Mouse (Mus musculus): ENCODE measurements around the gene Cst8. TPM values are rescaled to one million over a fixed set of nuclear protein-coding genes. Genes with fewer than 3 reads are reported as not detected.
"Not testable (repeated sequence)": the region's sequence is repeated elsewhere in the genome, so short reads cannot be mapped to it uniquely, and the experiment has no call there.

Cst8 gene
- 0.45 TPM in 1 of 2 replicates, not detected in the other for polyA plus RNA-seq (2015; fragmentation: Nextera tagmentation; extraction: Ambion mirVana)

DNA sequence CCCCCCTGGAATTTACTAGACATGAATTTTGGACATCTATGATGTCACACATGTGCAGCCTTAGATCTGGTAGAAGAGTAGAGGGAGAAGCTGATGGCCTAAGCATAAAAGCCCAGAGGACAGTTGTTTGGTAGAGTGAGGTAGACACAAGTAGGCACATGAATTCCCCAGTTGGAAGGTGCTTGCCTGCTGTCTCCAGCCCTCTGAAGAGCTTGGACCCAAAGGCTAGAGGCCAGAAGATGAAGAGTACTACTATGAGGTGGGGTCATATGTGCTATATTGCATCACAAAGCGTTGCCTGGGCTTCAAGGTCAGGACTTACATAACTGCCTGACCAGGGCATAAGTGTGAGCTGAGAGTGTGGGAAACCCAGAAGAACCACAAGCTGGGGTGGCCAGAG, at the start of gene Cst8:
Gene Cst8 (plus strand): TSS at position 301 of the 400 bp plus-strand sequence.
- no peaks in the 10 kb centered on the region for H3K36me3 ChIP-seq
- no peaks in the 10 kb centered on the region for H3K27me3 ChIP-seq (replicated peaks)
- no peak within 1 kb of the TSS for H3K4me2 ChIP-seq (replicated peaks)
- no peaks in the 10 kb centered on the region for H3K4me1 ChIP-seq (replicated peaks)
- no peaks in the 10 kb centered on the region for H3K9me3 ChIP-seq
- H3K27ac ChIP-seq, result no peak within 1 kb of the TSS
- H3K9ac ChIP-seq, result no peak within 1 kb of the TSS
- ATAC-seq, result no peak
- 84% methylated on average over 1 of the region's 1 CpGs for WGBS
- no peak within 1 kb of the TSS for H3K4me3 ChIP-seq (replicated peaks)

GRCm38 (mm10) chr2:148750058-148750457, 48.5 kb upstream of the Cst8 start, which contains the start of gene Cstl1:
Gene Cstl1, plus strand, starts transcription at chr2:148750358.
- Histone ChIP-seq H3K36me3 (no peaks in the 10 kb centered on the region), H3K4me3 (replicated peaks) (no peak within 1 kb of the TSS), H3K4me2 (replicated peaks) (no peak within 1 kb of the TSS), H3K27me3 (replicated peaks) (no peaks in the 10 kb centered on the region), H3K27ac (no peak within 1 kb of the TSS), H3K9me3 (no peaks in the 10 kb centered on the region), H3K4me1 (replicated peaks) (no peaks in the 10 kb centered on the region), H3K9ac (no peak within 1 kb of the TSS)
- 88% methylated on average over 1 of the region's 1 CpGs for WGBS
- ATAC-seq, result no peak

DNA sequence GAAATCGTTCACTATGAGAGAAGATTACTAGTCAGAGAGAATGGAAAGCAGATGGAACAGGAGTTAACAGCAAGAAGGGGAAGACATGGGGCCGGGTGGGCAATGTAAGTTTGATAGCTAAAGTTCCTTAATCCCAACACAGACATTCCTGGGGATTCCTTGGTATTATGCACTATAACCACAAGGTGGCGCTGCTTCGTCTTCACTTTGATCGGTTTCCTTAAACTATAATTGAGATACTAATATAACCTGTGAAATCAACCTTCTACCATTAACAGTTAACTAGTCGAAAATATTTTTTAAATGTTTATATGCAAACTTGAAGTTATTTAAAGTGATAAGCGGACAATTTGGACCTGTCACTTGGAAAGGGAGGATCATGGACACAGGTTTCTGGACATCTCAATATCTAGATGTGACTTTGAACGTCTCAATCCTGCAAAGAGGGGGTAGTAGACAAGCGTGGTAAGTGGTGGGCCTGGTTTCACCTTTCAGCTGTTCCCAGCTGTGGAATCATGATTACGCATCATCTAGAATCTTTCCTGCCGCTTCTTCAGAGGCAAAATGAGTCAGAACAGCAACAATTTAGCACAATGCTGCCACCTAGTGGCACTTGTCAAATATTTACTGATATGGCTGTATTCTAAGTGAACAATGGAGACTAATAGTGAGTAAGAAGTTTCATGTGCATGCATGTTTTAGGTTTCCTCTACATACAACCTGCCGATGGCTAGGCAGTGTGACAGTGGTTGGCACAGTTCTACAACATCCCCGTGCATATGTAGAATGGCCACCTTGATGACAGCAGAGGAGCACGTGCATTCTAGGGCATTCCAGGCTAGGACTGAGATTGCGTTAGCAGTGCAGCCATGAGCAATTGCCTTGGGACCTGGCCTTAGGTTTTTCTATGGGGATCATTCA, 46.4 kb upstream of the Cst8 start:
- H3K4me2 ChIP-seq (replicated peaks), result peak overlapping the region; percentile 58
- WGBS, result 19% methylated on average over 15 of the region's 15 CpGs
- no peaks in the 10 kb centered on the region for H3K4me1 ChIP-seq (replicated peaks)
- no peaks in the 10 kb centered on the region for H3K36me3 ChIP-seq
- H3K4me3 ChIP-seq (replicated peaks), result peak overlapping the region; percentile 16; the same call in 1 of the 2 replicates
- H3K27me3 ChIP-seq (replicated peaks), result no peaks in the 10 kb centered on the region
- no peak overlapping the region for H3K9ac ChIP-seq
- H3K27ac ChIP-seq, result no peak overlapping the region
- peak; percentile 92 for ATAC-seq
- no peaks in the 10 kb centered on the region for H3K9me3 ChIP-seq

DNA sequence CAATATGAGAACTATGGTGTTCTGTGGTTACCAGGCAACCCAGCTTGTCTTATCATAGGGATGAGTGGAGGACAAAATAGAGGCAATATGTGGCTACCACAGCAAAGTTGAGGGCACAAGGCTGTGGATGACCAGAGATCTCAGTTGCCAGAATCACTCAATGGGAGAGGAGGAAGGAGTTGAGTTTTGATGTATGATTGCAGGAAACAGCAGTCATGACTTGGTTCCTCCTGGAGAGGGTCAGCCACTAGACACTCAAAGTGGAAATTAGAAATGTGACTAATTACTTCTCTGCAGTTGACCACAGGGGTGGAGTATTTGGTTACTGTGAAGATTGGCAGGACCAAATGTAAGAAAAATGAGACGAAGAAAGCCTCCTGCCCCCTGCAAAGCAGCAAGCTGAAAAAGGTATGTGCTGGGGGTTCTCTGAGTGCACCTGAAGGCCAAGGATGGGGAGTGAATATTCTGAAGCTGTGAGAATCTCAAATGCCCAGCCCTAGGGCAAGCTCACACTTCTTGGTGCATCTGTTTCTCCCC, 44.2 kb upstream of the Cst8 start:
- no peak overlapping the region for H3K27ac ChIP-seq
- no peak for ATAC-seq
- H3K4me3 ChIP-seq (replicated peaks), result no peak overlapping the region
- no peak overlapping the region for H3K9ac ChIP-seq
- H3K9me3 ChIP-seq, result no peaks in the 10 kb centered on the region
- no peak overlapping the region for H3K4me2 ChIP-seq (replicated peaks)
- no peaks in the 10 kb centered on the region for H3K27me3 ChIP-seq (replicated peaks)
- WGBS, result 76% methylated on average over 1 of the region's 1 CpGs
- no peaks in the 10 kb centered on the region for H3K36me3 ChIP-seq
- no peaks in the 10 kb centered on the region for H3K4me1 ChIP-seq (replicated peaks)

GRCm38 (mm10) chr2:148763648-148764388, 34.8 kb upstream of the Cst8 start:
- H3K36me3 ChIP-seq, result no peaks in the 10 kb centered on the region
- no peak overlapping the region for H3K9ac ChIP-seq
- 89% methylated on average over 1 of the region's 1 CpGs for WGBS
- H3K27ac ChIP-seq, result no peak overlapping the region
- no peak overlapping the region for H3K4me3 ChIP-seq (replicated peaks)
- no peaks in the 10 kb centered on the region for H3K9me3 ChIP-seq
- H3K27me3 ChIP-seq (replicated peaks), result no peaks in the 10 kb centered on the region
- no peak for ATAC-seq
- H3K4me2 ChIP-seq (replicated peaks), result no peak overlapping the region
- H3K4me1 ChIP-seq (replicated peaks), result no peaks in the 10 kb centered on the region

DNA sequence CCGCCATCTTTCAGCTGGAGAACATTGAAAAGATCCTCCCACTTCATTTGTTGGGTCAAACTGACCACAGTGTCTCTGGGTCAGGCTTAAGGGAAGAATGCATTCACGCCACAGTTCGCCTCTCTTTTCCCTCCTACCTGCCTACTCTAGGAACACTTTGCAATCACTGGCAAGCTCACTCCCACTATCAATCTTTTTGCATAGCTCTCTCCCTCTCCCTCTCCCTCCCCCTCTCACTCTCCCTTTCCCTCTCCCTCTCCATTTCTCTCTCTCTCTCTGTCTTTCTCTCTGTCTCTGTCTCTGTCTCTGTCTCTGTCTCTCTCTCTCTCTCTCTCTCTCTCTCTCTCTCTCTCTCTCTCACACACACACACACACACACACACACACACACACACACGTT, 27.2 kb upstream of the Cst8 start, which contains the start of gene Cst11:
Gene Cst11 (minus strand): TSS at position 101 of the 400 bp plus-strand sequence.
- H3K27ac ChIP-seq; H3K4me1 ChIP-seq (replicated peaks); H3K27me3 ChIP-seq (replicated peaks); H3K4me2 ChIP-seq (replicated peaks); H3K4me3 ChIP-seq (replicated peaks); H3K9me3 ChIP-seq; ATAC-seq; H3K36me3 ChIP-seq; H3K9ac ChIP-seq: not testable (repeated sequence)
- 84% methylated on average over 4 of the region's 4 CpGs for WGBS

- H3K27me3 ChIP-seq (replicated peaks), result no peaks in the 10 kb centered on the region
- no peaks in the 10 kb centered on the region for H3K4me1 ChIP-seq (replicated peaks)
- no peaks in the 10 kb centered on the region for H3K9me3 ChIP-seq
- H3K9ac ChIP-seq, result no peak within 1 kb of the TSS
- no peak within 1 kb of the TSS for H3K27ac ChIP-seq
- H3K36me3 ChIP-seq, result no peaks in the 10 kb centered on the region
- H3K4me2 ChIP-seq (replicated peaks), result no peak within 1 kb of the TSS
- no peak within 1 kb of the TSS for H3K4me3 ChIP-seq (replicated peaks)
- no peak for ATAC-seq
- 26% methylated on average over 1 of the region's 1 CpGs for WGBS
Measured at GRCm38 (mm10) chr2:148781709-148782108, 16.9 kb upstream of the Cst8 start, which contains the start of gene 8030411F24Rik. Gene 8030411F24Rik, plus strand, starts transcription at chr2:148782009.

- 95% methylated on average over 6 of the region's 6 CpGs for WGBS
- H3K4me1 ChIP-seq (replicated peaks), result no peaks in the 10 kb centered on the region
- H3K36me3 ChIP-seq, result no peaks in the 10 kb centered on the region
- no peak within 1 kb of the TSS for H3K4me3 ChIP-seq (replicated peaks)
- H3K4me2 ChIP-seq (replicated peaks), result no peak within 1 kb of the TSS
- H3K27ac ChIP-seq, result no peak within 1 kb of the TSS
- no peak for ATAC-seq
- H3K9me3 ChIP-seq, result no peaks in the 10 kb centered on the region
- H3K9ac ChIP-seq, result no peak within 1 kb of the TSS
- H3K27me3 ChIP-seq (replicated peaks), result no peaks in the 10 kb centered on the region
Measured at GRCm38 (mm10) chr2:148789142-148789541, 9.4 kb upstream of the Cst8 start, which contains the start of gene Cst12. Gene Cst12, plus strand, starts transcription at chr2:148789361.

DNA sequence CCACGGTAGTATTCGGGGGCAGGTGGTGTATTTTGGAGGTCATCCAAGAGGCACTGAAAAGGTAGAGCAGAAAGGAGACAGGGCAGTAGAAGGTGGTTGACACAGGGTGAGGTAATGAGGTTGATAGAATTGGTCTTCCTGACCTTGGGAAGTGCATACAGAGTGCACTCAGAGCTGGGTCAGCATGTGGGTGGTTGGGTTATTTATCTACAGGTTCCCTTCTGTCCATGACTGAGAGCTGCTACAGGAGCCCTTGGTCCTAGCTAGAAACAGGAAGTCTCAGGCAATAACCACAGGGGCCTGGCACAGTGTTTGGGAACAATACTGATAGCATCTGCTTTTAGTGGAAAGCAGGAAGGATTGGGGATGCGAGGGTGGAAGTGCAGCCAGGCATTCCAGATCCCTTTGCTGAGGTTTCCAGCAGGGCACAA, 2.9 kb downstream of the Cst8 start:
- ATAC-seq, result no peak
- no peak overlapping the region for H3K27ac ChIP-seq
- H3K9me3 ChIP-seq, result no peaks in the 10 kb centered on the region
- H3K9ac ChIP-seq, result no peak overlapping the region
- H3K4me1 ChIP-seq (replicated peaks), result no peaks in the 10 kb centered on the region
- no peak overlapping the region for H3K4me3 ChIP-seq (replicated peaks)
- 39% methylated on average over 3 of the region's 3 CpGs for WGBS
- no peaks in the 10 kb centered on the region for H3K27me3 ChIP-seq (replicated peaks)
- no peaks in the 10 kb centered on the region for H3K36me3 ChIP-seq
- no peak overlapping the region for H3K4me2 ChIP-seq (replicated peaks)

DNA sequence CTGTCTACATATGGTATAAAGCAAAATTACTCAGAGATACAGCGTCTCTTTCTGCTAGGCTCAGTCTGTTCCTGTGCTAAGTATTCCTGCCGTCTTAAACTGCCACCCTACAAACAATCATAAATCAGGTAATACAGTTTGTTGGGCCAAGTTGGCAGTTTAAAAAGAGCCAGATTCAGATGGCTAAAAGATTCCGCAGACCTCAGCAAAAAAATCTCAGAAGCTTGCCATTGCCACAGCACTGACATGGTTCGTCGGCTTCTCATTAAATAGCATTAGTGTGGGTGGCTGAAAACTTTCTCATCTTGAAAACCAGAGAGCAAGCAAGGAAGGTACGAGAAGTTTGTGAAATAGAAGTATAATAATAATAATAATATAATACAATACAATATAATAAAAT, 8.1 kb downstream of the Cst8 start:
- WGBS, result 37% methylated on average over 6 of the region's 6 CpGs
- Histone ChIP-seq H3K27ac (no peak overlapping the region), H3K4me1 (replicated peaks) (no peaks in the 10 kb centered on the region), H3K27me3 (replicated peaks) (no peaks in the 10 kb centered on the region), H3K9ac (no peak overlapping the region), H3K4me3 (replicated peaks) (no peak overlapping the region), H3K9me3 (no peaks in the 10 kb centered on the region), H3K36me3 (no peaks in the 10 kb centered on the region), H3K4me2 (replicated peaks) (no peak overlapping the region)
- no peak for ATAC-seq

- ATAC-seq, result no peak
- H3K4me2 ChIP-seq (replicated peaks), result no peak within 1 kb of the TSS
- H3K4me1 ChIP-seq (replicated peaks), result no peaks in the 10 kb centered on the region
- H3K9me3 ChIP-seq, result no peaks in the 10 kb centered on the region
- H3K36me3 ChIP-seq, result no peaks in the 10 kb centered on the region
- no peak within 1 kb of the TSS for H3K27ac ChIP-seq
- no peak within 1 kb of the TSS for H3K9ac ChIP-seq
- no peak within 1 kb of the TSS for H3K4me3 ChIP-seq (replicated peaks)
- H3K27me3 ChIP-seq (replicated peaks), result no peaks in the 10 kb centered on the region
Measured at GRCm38 (mm10) chr2:148819909-148820308, 21.3 kb downstream of the Cst8 start, which contains the start of gene Cst13. Gene Cst13, plus strand, starts transcription at chr2:148820081.

DNA sequence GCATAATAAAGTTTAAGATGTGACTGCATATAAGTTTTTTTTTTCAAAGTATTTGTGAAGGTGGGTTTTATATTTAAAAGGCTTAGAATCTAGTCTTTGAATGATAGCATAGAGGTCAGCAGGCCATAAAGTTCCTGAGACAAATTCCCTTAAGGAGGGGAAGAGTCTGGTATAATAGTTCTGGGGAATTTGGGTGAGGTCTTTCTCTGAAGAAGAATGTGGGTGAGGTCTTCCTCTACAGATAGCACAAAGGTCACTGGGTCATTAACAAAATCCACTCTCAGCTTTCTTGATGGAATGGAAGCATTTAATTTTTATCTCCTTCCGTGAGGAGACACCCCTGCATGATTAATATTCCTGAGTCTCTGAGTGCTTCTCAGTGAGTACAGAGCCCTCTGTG, 27.4 kb downstream of the Cst8 start:
- H3K9ac ChIP-seq, result no peak overlapping the region
- H3K9me3 ChIP-seq, result no peaks in the 10 kb centered on the region
- no peaks in the 10 kb centered on the region for H3K36me3 ChIP-seq
- ATAC-seq, result no peak
- no peak overlapping the region for H3K4me2 ChIP-seq (replicated peaks)
- H3K27me3 ChIP-seq (replicated peaks), result no peaks in the 10 kb centered on the region; the same call in 1 of the 2 replicates
- no peaks in the 10 kb centered on the region for H3K4me1 ChIP-seq (replicated peaks)
- no peak overlapping the region for H3K27ac ChIP-seq
- WGBS, result 7% methylated on average over 1 of the region's 1 CpGs
- H3K4me3 ChIP-seq (replicated peaks), result no peak overlapping the region

Data from intestine, embryonic 15.5 days (tissue).